Mouse (Mus musculus): ENCODE measurements around the gene Ccdc62.
A peak's percentile ranks its signal among the peaks of the same experiment; 100 is the strongest.

GRCm38 (mm10) chr5:123933957-123934591 is 3.6 kb downstream of the Ccdc62 start:
- no peak for TF ChIP-seq POLR2A (IDR thresholded peaks at IDR 0.05; ENCODE audit: control insufficient read depth, low read depth, low read length)
- TF ChIP-seq CTCF (IDR thresholded peaks at IDR 0.05; ENCODE audit: control insufficient read depth, insufficient read depth, insufficient replicate concordance, low read depth, low read length), result peak; percentile 32; the same call in 1 of the 2 replicates
